Mouse (Mus musculus) gastrocnemius, postnatal 25 days (tissue): ENCODE measurements around the gene Lsm6. TPM values are rescaled to one million over a fixed set of nuclear protein-coding genes. Genes with fewer than 3 reads are reported as not detected.

Experiments
- DNase-seq: peaks from one replicate; pipeline ENCODE4 v3.0.0; 2022
- total RNA-seq, 2 experiments: library from RNA; stranded (reverse); gene quantifications; 1 replicate in 1 of 2; 2 replicates in 1 of 2; pipeline ENCODE4 v1.2.3; 2021

The Lsm6 gene
- total RNA-seq, 2 experiments from 2014 or later = 58.0 to 73.7 TPM

GRCm38 (mm10) chr8:78807283-78807682 is 13.7 kb downstream of the Lsm6 start:
- DNase-seq = no peak

- no peak for DNase-seq
These were observed 14.9 kb downstream of the Lsm6 start for GRCm38 (mm10) chr8:78806006-78806405.

GRCm38 (mm10) chr8:78801201-78801600 is 19.7 kb downstream of the Lsm6 start:
- DNase-seq = no peak

- no peak for DNase-seq
These were observed 22.3 kb downstream of the Lsm6 start for GRCm38 (mm10) chr8:78798671-78799070.

GRCm38 (mm10) chr8:78797985-78798384 is 23.0 kb downstream of the Lsm6 start:
- no peak for DNase-seq

- no peak for DNase-seq
These were observed 27.7 kb downstream of the Lsm6 start for GRCm38 (mm10) chr8:78793231-78793630.

GRCm38 (mm10) chr8:78776816-78777215 is 44.1 kb downstream of the Lsm6 start:
- DNase-seq = no peak

- no peak for DNase-seq
These were observed 49.7 kb downstream of the Lsm6 start for GRCm38 (mm10) chr8:78771256-78771655.

GRCm38 (mm10) chr8:78770584-78770983 is 50.4 kb downstream of the Lsm6 start:
- DNase-seq = no peak

- no peak for DNase-seq
These were observed 55.4 kb downstream of the Lsm6 start for GRCm38 (mm10) chr8:78765556-78765955.

- DNase-seq = no peak
These were observed 56.0 kb downstream of the Lsm6 start for GRCm38 (mm10) chr8:78764976-78765375.

GRCm38 (mm10) chr8:78759139-78759538 is 61.8 kb downstream of the Lsm6 start:
- no peak for DNase-seq

- no peak for DNase-seq
These were observed 66.0 kb downstream of the Lsm6 start for GRCm38 (mm10) chr8:78754986-78755385.

Other genes starting within 250 kb of the Lsm6 start
- gene Zfp827, start 207.3 kb upstream of the Lsm6 start, total RNA-seq = 1 to 10 TPM; 3.8 to 4.5 TPM